Mouse (Mus musculus) macrophage (primary cell): ENCODE data around the gene Cfap44. TPM values are rescaled to one million over a fixed set of nuclear protein-coding genes. Genes with fewer than 3 reads are reported as not detected.

Source experiments
- H3K27ac ChIP-seq: fragments of 350-480 bp; formaldehyde crosslinking; 2 replicates; pipeline ENCODE4 v1.9.0; 2021
- H3K36me3 ChIP-seq: fragments of 350-480 bp; formaldehyde crosslinking; 2 replicates; pipeline ENCODE4 v1.9.0; 2021; ENCODE audit errors: inconsistent target
- H3K4me3 ChIP-seq: fragments of 350-480 bp; formaldehyde crosslinking; 2 replicates; pipeline ENCODE4 v1.9.0; 2021; ENCODE audit errors: inconsistent target
- H3K79me2 ChIP-seq: fragments of 350-480 bp; formaldehyde crosslinking; 2 replicates; pipeline ENCODE4 v1.9.0; 2021; ENCODE audit errors: inconsistent target
- WGBS: methylation state at CpG from one replicate; pipeline ENCODE4 v1.1.7; 2026; ENCODE audit warnings: inconsistent platforms; ENCODE audit not compliant: missing documents; 5-methylcytosine and 5-hydroxymethylcytosine counted together
- polyA plus RNA-seq: library from polyadenylated mRNA; stranded (reverse); fragments of 250-400 nt; gene quantifications from 3 replicates; pipeline ENCODE4 v1.2.4, GENCODE M21; 2018; ENCODE audit warnings: inconsistent platforms

The Cfap44 gene
- polyA plus RNA-seq, 1 experiment from 2014 or later: not detected

GRCm38 (mm10) chr16:44523595-44523994, 129.0 kb downstream of the Cfap44 start:
- Histone ChIP-seq H3K36me3 (no peaks in the 10 kb centered on the region), H3K27ac (no peak overlapping the region), H3K4me3 (no peak overlapping the region), H3K79me2 (no peaks in the 10 kb centered on the region)
- 95% methylated on average over 7 of the region's 7 CpGs for WGBS

- Histone ChIP-seq H3K79me2 (no peaks in the 10 kb centered on the region), H3K4me3 (no peak overlapping the region), H3K36me3 (no peaks in the 10 kb centered on the region), H3K27ac (no peak overlapping the region)
- 85% methylated on average over 1 of the region's 1 CpGs for WGBS
Observed at GRCm38 (mm10) chr16:44526044-44526443, 131.4 kb downstream of the Cfap44 start.

GRCm38 (mm10) chr16:44526689-44527088, 132.1 kb downstream of the Cfap44 start:
- H3K79me2 ChIP-seq: no peaks in the 10 kb centered on the region
- H3K4me3 ChIP-seq: no peak overlapping the region
- no peaks in the 10 kb centered on the region for H3K36me3 ChIP-seq
- 76% methylated on average over 12 of the region's 12 CpGs for WGBS
- H3K27ac ChIP-seq: no peak overlapping the region

- no peaks in the 10 kb centered on the region for H3K36me3 ChIP-seq
- H3K27ac ChIP-seq: no peak overlapping the region
- H3K4me3 ChIP-seq: no peak overlapping the region
- H3K79me2 ChIP-seq: no peaks in the 10 kb centered on the region
- 85% methylated on average over 10 of the region's 11 CpGs for WGBS
Observed at GRCm38 (mm10) chr16:44527218-44527905, 132.8 kb downstream of the Cfap44 start.

GRCm38 (mm10) chr16:44528955-44529354, 134.4 kb downstream of the Cfap44 start:
- WGBS: 92% methylated on average over 7 of the region's 7 CpGs
- Histone ChIP-seq H3K36me3 (no peaks in the 10 kb centered on the region), H3K79me2 (no peaks in the 10 kb centered on the region), H3K4me3 (no peak overlapping the region), H3K27ac (no peak overlapping the region)

- WGBS: 93% methylated on average over 8 of the region's 8 CpGs
- H3K79me2 ChIP-seq: no peaks in the 10 kb centered on the region
- no peak overlapping the region for H3K27ac ChIP-seq
- H3K36me3 ChIP-seq: no peaks in the 10 kb centered on the region
- no peak overlapping the region for H3K4me3 ChIP-seq
Observed at GRCm38 (mm10) chr16:44529691-44530090, 135.1 kb downstream of the Cfap44 start.

GRCm38 (mm10) chr16:44530191-44530590, 135.6 kb downstream of the Cfap44 start:
- Histone ChIP-seq H3K79me2 (no peaks in the 10 kb centered on the region), H3K4me3 (no peak overlapping the region), H3K27ac (no peak overlapping the region), H3K36me3 (no peaks in the 10 kb centered on the region)
- WGBS: 84% methylated on average over 9 of the region's 9 CpGs

GRCm38 (mm10) chr16:44530829-44531228, 136.2 kb downstream of the Cfap44 start:
- WGBS: 42% methylated on average over 7 of the region's 7 CpGs
- no peaks in the 10 kb centered on the region for H3K36me3 ChIP-seq
- no peaks in the 10 kb centered on the region for H3K79me2 ChIP-seq

GRCm38 (mm10) chr16:44531239-44531797, 136.7 kb downstream of the Cfap44 start:
- H3K27ac ChIP-seq: no peak overlapping the region
- no peak overlapping the region for H3K4me3 ChIP-seq
- H3K79me2 ChIP-seq: no peaks in the 10 kb centered on the region
- 88% methylated on average over 12 of the region's 12 CpGs for WGBS
- H3K36me3 ChIP-seq: no peaks in the 10 kb centered on the region

More at GRCm38 (mm10) chr16:44530829-44531228, 136.2 kb downstream of the Cfap44 start:
- Histone ChIP-seq H3K4me3 (no peak overlapping the region), H3K27ac (no peak overlapping the region)

Other genes with a start within 250 kb of the Cfap44 start
- 5.9 to 6.7 TPM (median 6.2 TPM) in 3 replicates for gene Usf3, start 221.6 kb upstream of the Cfap44 start, polyA plus RNA-seq
- gene Sidt1, start 61.6 kb upstream of the Cfap44 start, polyA plus RNA-seq: not detected in 3 replicates
- gene Spice1, start 47.7 kb upstream of the Cfap44 start, polyA plus RNA-seq: 4.5 to 7.6 TPM (median 4.9 TPM) in 3 replicates
- gene Boc, start 164.1 kb downstream of the Cfap44 start, polyA plus RNA-seq: 0.04 to 0.10 TPM (median 0.06 TPM) in 3 replicates